Mouse (Mus musculus): Measurements from ENCODE around the gene Slc19a3. TPM values are rescaled to one million over a fixed set of nuclear protein-coding genes. Genes with fewer than 3 reads are reported as not detected.

Gene Slc19a3
- polyA plus RNA-seq, 1 experiment from 2014 or later = 0.94 TPM

GRCm38 (mm10) chr1:82993947-82994346, 44.3 kb downstream of the Slc19a3 start:
- H3K4me2 ChIP-seq = no peak overlapping the region
- no peaks in the 10 kb centered on the region for H3K9me3 ChIP-seq
- 80% methylated on average over 3 of the region's 3 CpGs for WGBS
- no peak overlapping the region for H3K27ac ChIP-seq
- H3K27me3 ChIP-seq (replicated peaks) = no peaks in the 10 kb centered on the region
- no peak overlapping the region for H3K9ac ChIP-seq
- H3K4me1 ChIP-seq = no peaks in the 10 kb centered on the region
- no peak for ATAC-seq (replicated peaks)
- H3K36me3 ChIP-seq (replicated peaks) = no peaks in the 10 kb centered on the region
- H3K4me3 ChIP-seq = no peak overlapping the region

GRCm38 (mm10) chr1:82992093-82992492, 46.2 kb downstream of the Slc19a3 start:
- no peak for ATAC-seq (replicated peaks)
- Histone ChIP-seq H3K4me3 (no peak overlapping the region), H3K4me1 (no peaks in the 10 kb centered on the region), H3K9me3 (no peaks in the 10 kb centered on the region), H3K4me2 (no peak overlapping the region), H3K9ac (no peak overlapping the region), H3K27me3 (replicated peaks) (no peaks in the 10 kb centered on the region), H3K27ac (no peak overlapping the region), H3K36me3 (replicated peaks) (no peaks in the 10 kb centered on the region)
- WGBS = 86% methylated on average over 6 of the region's 6 CpGs

GRCm38 (mm10) chr1:82991596-82991995, 46.7 kb downstream of the Slc19a3 start:
- H3K36me3 ChIP-seq (replicated peaks) = no peaks in the 10 kb centered on the region
- no peak overlapping the region for H3K9ac ChIP-seq
- H3K4me2 ChIP-seq = no peak overlapping the region
- H3K27ac ChIP-seq = no peak overlapping the region
- no peaks in the 10 kb centered on the region for H3K27me3 ChIP-seq (replicated peaks)
- 78% methylated on average over 3 of the region's 3 CpGs for WGBS
- no peak overlapping the region for H3K4me3 ChIP-seq
- ATAC-seq (replicated peaks) = no peak
- no peaks in the 10 kb centered on the region for H3K4me1 ChIP-seq
- no peaks in the 10 kb centered on the region for H3K9me3 ChIP-seq

GRCm38 (mm10) chr1:82991062-82991461, 47.2 kb downstream of the Slc19a3 start:
- ATAC-seq (replicated peaks) = no peak
- H3K9ac ChIP-seq = no peak overlapping the region
- no peaks in the 10 kb centered on the region for H3K9me3 ChIP-seq
- no peaks in the 10 kb centered on the region for H3K4me1 ChIP-seq
- no peaks in the 10 kb centered on the region for H3K36me3 ChIP-seq (replicated peaks)
- H3K27ac ChIP-seq = no peak overlapping the region
- no peaks in the 10 kb centered on the region for H3K27me3 ChIP-seq (replicated peaks)
- WGBS = 78% methylated on average over 4 of the region's 4 CpGs
- no peak overlapping the region for H3K4me3 ChIP-seq
- H3K4me2 ChIP-seq = no peak overlapping the region

- Histone ChIP-seq H3K4me3 (no peak overlapping the region), H3K4me1 (no peaks in the 10 kb centered on the region), H3K36me3 (replicated peaks) (no peaks in the 10 kb centered on the region), H3K27me3 (replicated peaks) (no peaks in the 10 kb centered on the region), H3K9ac (no peak overlapping the region), H3K4me2 (no peak overlapping the region), H3K9me3 (no peaks in the 10 kb centered on the region), H3K27ac (no peak overlapping the region)
- 40% methylated on average over 4 of the region's 4 CpGs for WGBS
- peak; percentile 88 for ATAC-seq (replicated peaks)
These were observed 50.6 kb downstream of the Slc19a3 start for GRCm38 (mm10) chr1:82987530-82988198.

- Histone ChIP-seq H3K4me1 (no peaks in the 10 kb centered on the region), H3K4me3 (no peak overlapping the region), H3K9me3 (no peaks in the 10 kb centered on the region), H3K36me3 (replicated peaks) (no peaks in the 10 kb centered on the region), H3K27me3 (replicated peaks) (no peaks in the 10 kb centered on the region), H3K27ac (no peak overlapping the region), H3K9ac (no peak overlapping the region), H3K4me2 (no peak overlapping the region)
- 94% methylated on average over 6 of the region's 6 CpGs for WGBS
- no peak for ATAC-seq (replicated peaks)
These were observed 51.5 kb downstream of the Slc19a3 start for GRCm38 (mm10) chr1:82986738-82987137.

GRCm38 (mm10) chr1:82977840-82978239, 60.4 kb downstream of the Slc19a3 start:
- H3K27me3 ChIP-seq (replicated peaks) = no peaks in the 10 kb centered on the region
- H3K9me3 ChIP-seq = no peaks in the 10 kb centered on the region
- H3K9ac ChIP-seq = no peak overlapping the region
- H3K27ac ChIP-seq = no peak overlapping the region
- H3K4me2 ChIP-seq = no peak overlapping the region
- H3K4me3 ChIP-seq = no peak overlapping the region
- H3K36me3 ChIP-seq (replicated peaks) = no peaks in the 10 kb centered on the region
- no peaks in the 10 kb centered on the region for H3K4me1 ChIP-seq
- no peak for ATAC-seq (replicated peaks)

GRCm38 (mm10) chr1:82975750-82976149, 62.5 kb downstream of the Slc19a3 start:
- ATAC-seq (replicated peaks) = no peak
- H3K4me1 ChIP-seq = no peaks in the 10 kb centered on the region
- no peak overlapping the region for H3K4me2 ChIP-seq
- no peak overlapping the region for H3K4me3 ChIP-seq
- no peaks in the 10 kb centered on the region for H3K36me3 ChIP-seq (replicated peaks)
- no peak overlapping the region for H3K27ac ChIP-seq
- H3K9ac ChIP-seq = no peak overlapping the region
- H3K27me3 ChIP-seq (replicated peaks) = no peaks in the 10 kb centered on the region
- H3K9me3 ChIP-seq = no peaks in the 10 kb centered on the region
- 91% methylated on average over 5 of the region's 5 CpGs for WGBS

GRCm38 (mm10) chr1:82974342-82974741, 63.9 kb downstream of the Slc19a3 start:
- no peak overlapping the region for H3K27ac ChIP-seq
- no peak for ATAC-seq (replicated peaks)
- H3K9ac ChIP-seq = no peak overlapping the region
- 90% methylated on average over 9 of the region's 9 CpGs for WGBS
- no peak overlapping the region for H3K4me2 ChIP-seq
- no peaks in the 10 kb centered on the region for H3K36me3 ChIP-seq (replicated peaks)
- H3K4me3 ChIP-seq = no peak overlapping the region
- H3K27me3 ChIP-seq (replicated peaks) = no peaks in the 10 kb centered on the region
- no peaks in the 10 kb centered on the region for H3K9me3 ChIP-seq
- no peaks in the 10 kb centered on the region for H3K4me1 ChIP-seq

GRCm38 (mm10) chr1:82973901-82974300, 64.3 kb downstream of the Slc19a3 start:
- Histone ChIP-seq H3K9ac (no peak overlapping the region), H3K36me3 (replicated peaks) (no peaks in the 10 kb centered on the region), H3K9me3 (no peaks in the 10 kb centered on the region), H3K27ac (no peak overlapping the region), H3K4me3 (no peak overlapping the region), H3K27me3 (replicated peaks) (no peaks in the 10 kb centered on the region), H3K4me2 (no peak overlapping the region), H3K4me1 (no peaks in the 10 kb centered on the region)
- WGBS = 65% methylated on average over 6 of the region's 6 CpGs
- no peak for ATAC-seq (replicated peaks)

GRCm38 (mm10) chr1:82973244-82973643, 65.0 kb downstream of the Slc19a3 start:
- no peaks in the 10 kb centered on the region for H3K36me3 ChIP-seq (replicated peaks)
- no peak overlapping the region for H3K27ac ChIP-seq
- H3K4me3 ChIP-seq = no peak overlapping the region
- H3K9ac ChIP-seq = no peak overlapping the region
- H3K9me3 ChIP-seq = no peaks in the 10 kb centered on the region
- 80% methylated on average over 1 of the region's 1 CpGs for WGBS
- H3K4me1 ChIP-seq = no peaks in the 10 kb centered on the region
- no peak for ATAC-seq (replicated peaks)
- no peaks in the 10 kb centered on the region for H3K27me3 ChIP-seq (replicated peaks)
- no peak overlapping the region for H3K4me2 ChIP-seq

GRCm38 (mm10) chr1:82972046-82972445, 66.2 kb downstream of the Slc19a3 start:
- no peaks in the 10 kb centered on the region for H3K4me1 ChIP-seq
- H3K9me3 ChIP-seq = no peaks in the 10 kb centered on the region
- H3K36me3 ChIP-seq (replicated peaks) = no peaks in the 10 kb centered on the region
- 42% methylated on average over 4 of the region's 4 CpGs for WGBS
- no peak overlapping the region for H3K9ac ChIP-seq
- 0 out of 2 replicates have a peak overlapping the region, but pooled peaks have one; percentile 14 for H3K27ac ChIP-seq
- no peaks in the 10 kb centered on the region for H3K27me3 ChIP-seq (replicated peaks)
- no peak overlapping the region for H3K4me2 ChIP-seq
- 0 out of 2 replicates have a peak, but pooled peaks have one; percentile 56 for ATAC-seq (replicated peaks)
- no peak overlapping the region for H3K4me3 ChIP-seq

GRCm38 (mm10) chr1:82966413-82966812, 71.8 kb downstream of the Slc19a3 start:
- no peaks in the 10 kb centered on the region for H3K36me3 ChIP-seq (replicated peaks)
- no peak for ATAC-seq (replicated peaks)
- WGBS = 64% methylated on average over 3 of the region's 3 CpGs

More at GRCm38 (mm10) chr1:82966413-82966812, 71.8 kb downstream of the Slc19a3 start:
- H3K4me2 ChIP-seq = no peak overlapping the region
- H3K9me3 ChIP-seq = no peaks in the 10 kb centered on the region
- H3K9ac ChIP-seq = no peak overlapping the region
- no peaks in the 10 kb centered on the region for H3K27me3 ChIP-seq (replicated peaks)
- no peak overlapping the region for H3K4me3 ChIP-seq
- no peak overlapping the region for H3K27ac ChIP-seq
- no peaks in the 10 kb centered on the region for H3K4me1 ChIP-seq

Data from midbrain, embryonic 15.5 days (tissue).